Mouse (Mus musculus) left cerebral cortex, postnatal 10 days (tissue): ENCODE measurements at regions not wholly inside any gene's neighbourhood (a gene's known extent, or its start where the extent isn't known, plus 50 kb on each side); places are given as distances from the start of the nearest gene placed in this dataset.

Experiments
- DNase-seq, 2 experiments: peaks; one replicate each; pipeline ENCODE4 v3.0.0; 2021 to 2022; ENCODE audit warnings: low spot score in 2 of 2, mixed read lengths in 1 of 2; ENCODE audit errors: extremely low spot score in 1 of 2
- intact Hi-C: fragments of 180-260 bp; cut with DNase I; formaldehyde crosslinking; loops from one replicate; pipeline ENCODE4 v1.15.1; 2025

- no peak for DNase-seq
- intact Hi-C loops, result no loop called here
Observed at GRCm38 (mm10) chr3:6532366-6532765, 87.9 kb downstream of the 1700008P02Rik start.

- DNase-seq, result no peak
- intact Hi-C loops, result no loop called here
Observed at GRCm38 (mm10) chr3:6525987-6526386, 94.3 kb downstream of the 1700008P02Rik start.

GRCm38 (mm10) chr3:6525173-6525572, 95.1 kb downstream of the 1700008P02Rik start:
- intact Hi-C loops, result no loop called here
- no peak for DNase-seq

- DNase-seq, result no peak
- intact Hi-C loops, result no loop called here
Observed at GRCm38 (mm10) chr3:6511351-6511750, 108.9 kb downstream of the 1700008P02Rik start.

- intact Hi-C loops, result no loop called here
- DNase-seq, result no peak
Observed at GRCm38 (mm10) chr3:6504136-6504535, 116.1 kb downstream of the 1700008P02Rik start.

GRCm38 (mm10) chr3:6484041-6484440, 136.2 kb downstream of the 1700008P02Rik start:
- DNase-seq, result peak in 1 of 2 experiments; percentile 0
- intact Hi-C loops, result no loop called here

- intact Hi-C loops, result no loop called here
- DNase-seq, result no peak
Observed at GRCm38 (mm10) chr3:6481610-6482009, 138.6 kb downstream of the 1700008P02Rik start.
